Mouse (Mus musculus) G1E-ER4 (cell line): ENCODE measurements around the gene Elobl. TPM values are rescaled to one million over a fixed set of nuclear protein-coding genes. Genes with fewer than 3 reads are reported as not detected.

ENCODE experiments used
- GATA1 ChIP-seq: IDR thresholded peaks from one replicate; pipeline ENCODE4 v1.8.0; 2012; ENCODE audit warnings: low read length, inconsistent platforms
- polyA plus RNA-seq: library from polyadenylated mRNA; stranded (reverse); fragments of >175 nt; gene quantifications from 2 replicates; pipeline ENCODE4 v1.2.3, GENCODE M21; 2012

Elobl gene
- polyA plus RNA-seq, 1 experiment, result not detected

GRCm38 (mm10) chr11:88951576-88951975 is 15.2 kb downstream of the Elobl start:
- TF ChIP-seq GATA1, result no peak

DNA sequence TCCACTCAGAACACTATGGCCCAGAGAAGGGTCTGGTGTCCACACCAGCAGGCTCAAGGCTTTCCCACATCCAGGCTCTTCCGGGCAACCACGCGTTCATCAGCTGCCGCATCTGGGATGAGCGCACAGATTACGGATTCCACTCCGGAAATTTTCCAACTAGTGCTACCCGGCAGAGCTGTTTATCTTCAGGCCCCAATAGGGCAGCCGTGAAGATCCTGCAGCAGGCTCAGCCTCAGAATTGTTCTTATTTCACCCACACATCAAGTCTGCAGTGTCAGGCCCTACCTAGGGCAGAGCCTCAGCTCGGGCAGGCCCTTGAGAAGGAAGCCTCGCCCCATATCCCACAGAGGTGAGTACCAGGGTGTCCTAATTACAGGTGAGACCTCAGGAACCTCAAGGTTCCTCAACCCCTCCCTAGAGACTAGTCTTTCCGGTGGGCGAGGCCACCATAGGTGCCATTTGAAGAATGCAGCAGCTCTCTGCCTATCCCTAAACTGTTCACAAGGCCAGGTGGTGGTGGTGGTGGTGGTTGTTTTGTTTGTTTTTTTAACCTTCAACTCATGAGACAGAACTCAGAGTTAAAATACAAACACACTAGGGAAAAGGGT is 16.0 kb downstream of the Elobl start:
- TF ChIP-seq GATA1, result no peak

DNA sequence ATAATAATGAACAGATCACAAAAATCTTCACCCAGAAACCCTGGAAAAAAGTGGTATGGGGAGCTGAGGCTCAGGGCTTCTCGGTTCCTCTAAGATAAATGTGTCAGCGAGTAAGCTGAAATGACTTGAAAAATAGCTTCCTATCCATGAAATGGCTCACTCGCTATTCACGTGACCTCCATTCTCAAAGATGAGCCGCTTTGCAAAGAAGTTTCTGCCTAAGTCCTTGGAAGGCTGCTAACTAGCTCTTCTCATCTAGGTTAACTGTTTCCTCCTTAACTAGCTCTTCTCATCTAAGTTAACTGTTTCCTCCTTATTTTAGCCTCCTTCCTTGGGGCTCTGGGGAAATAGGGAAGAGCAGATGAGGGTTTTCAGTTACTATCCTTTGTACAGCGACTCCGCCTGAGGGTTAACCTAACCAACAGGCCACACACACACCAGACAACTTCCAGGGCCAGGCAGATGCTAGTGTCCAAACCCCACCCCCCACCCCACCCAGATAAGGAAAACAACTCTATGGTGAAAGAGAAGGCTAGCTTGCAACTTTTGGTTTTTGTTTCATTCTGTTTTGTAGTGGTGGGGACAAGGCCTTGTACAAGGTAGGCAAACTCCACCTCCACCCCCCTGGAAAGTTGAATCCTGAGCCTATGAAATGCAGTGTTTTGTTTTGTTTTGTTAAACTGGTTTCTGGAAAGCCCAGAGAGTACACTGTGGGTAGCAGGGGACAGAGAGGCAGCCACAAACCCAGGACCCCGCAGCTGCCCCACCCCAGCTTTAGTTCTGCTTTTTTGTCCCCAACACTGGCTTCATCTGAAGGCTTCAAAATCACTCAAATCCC is 16.7 kb downstream of the Elobl start:
- no peak for TF ChIP-seq GATA1

GRCm38 (mm10) chr11:88948896-88949295 is 17.8 kb downstream of the Elobl start:
- TF ChIP-seq GATA1, result no peak

GRCm38 (mm10) chr11:88945971-88946585 is 20.7 kb downstream of the Elobl start:
- no peak for TF ChIP-seq GATA1

DNA sequence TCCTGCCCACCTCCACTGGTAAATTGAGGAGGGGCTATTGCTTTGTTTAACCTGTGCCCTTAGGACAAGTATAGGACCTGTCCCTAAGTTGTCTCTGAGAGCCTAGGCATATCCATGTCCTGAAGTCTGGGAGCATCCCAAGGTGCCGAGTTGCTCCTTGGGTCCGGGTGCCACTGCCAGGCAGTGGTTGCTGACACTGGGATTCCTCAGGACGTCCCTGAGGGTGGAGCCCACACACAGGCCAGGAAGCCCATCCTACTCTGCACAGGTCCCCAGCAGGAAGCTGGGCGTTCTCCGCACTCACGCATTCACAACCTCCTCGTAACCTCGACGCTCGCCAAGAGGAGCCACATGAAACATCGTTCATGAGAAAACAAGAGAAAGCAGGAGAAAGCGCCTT is 25.2 kb downstream of the Elobl start:
- no peak for TF ChIP-seq GATA1

DNA sequence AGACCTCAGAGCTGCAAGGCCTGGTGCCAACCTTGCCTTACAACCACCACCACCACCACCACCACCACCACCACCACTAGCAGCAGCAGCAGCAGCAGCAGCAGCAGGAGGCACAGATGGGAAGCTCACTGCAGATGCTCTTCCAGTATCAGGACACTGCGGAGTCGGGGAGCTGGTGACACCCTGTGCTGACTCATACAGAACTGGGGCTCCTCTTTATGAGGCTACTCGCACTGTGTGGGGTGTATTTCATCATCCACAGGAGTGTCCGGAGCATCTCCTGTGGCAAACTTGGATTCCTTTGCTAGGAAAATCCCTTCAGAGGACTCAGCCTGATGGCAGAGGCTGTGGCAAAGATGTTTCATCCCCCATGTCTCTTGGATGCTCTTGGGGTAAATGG is 27.1 kb downstream of the Elobl start:
- no peak for TF ChIP-seq GATA1

DNA sequence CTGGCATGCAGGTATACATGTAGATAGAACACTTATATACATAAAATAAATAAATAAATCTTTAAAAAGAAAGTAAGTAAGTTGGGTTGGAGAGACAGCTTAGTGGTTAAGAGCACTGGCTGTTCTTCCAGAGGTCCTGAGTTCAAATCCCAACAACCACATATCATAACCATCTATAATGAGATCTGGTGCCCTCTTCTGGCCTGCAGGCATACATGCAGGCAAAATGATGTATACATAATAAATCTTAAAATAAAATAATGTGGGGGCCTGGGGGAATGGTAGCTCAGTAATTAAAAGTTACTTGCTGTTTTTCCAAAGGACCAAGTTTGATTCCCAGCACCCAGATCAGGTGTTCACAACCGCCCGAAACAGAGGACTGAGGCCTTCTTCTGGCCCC is 28.0 kb downstream of the Elobl start:
- TF ChIP-seq GATA1, result no peak

GRCm38 (mm10) chr11:88937886-88938285 is 28.8 kb downstream of the Elobl start:
- TF ChIP-seq GATA1, result no peak

DNA sequence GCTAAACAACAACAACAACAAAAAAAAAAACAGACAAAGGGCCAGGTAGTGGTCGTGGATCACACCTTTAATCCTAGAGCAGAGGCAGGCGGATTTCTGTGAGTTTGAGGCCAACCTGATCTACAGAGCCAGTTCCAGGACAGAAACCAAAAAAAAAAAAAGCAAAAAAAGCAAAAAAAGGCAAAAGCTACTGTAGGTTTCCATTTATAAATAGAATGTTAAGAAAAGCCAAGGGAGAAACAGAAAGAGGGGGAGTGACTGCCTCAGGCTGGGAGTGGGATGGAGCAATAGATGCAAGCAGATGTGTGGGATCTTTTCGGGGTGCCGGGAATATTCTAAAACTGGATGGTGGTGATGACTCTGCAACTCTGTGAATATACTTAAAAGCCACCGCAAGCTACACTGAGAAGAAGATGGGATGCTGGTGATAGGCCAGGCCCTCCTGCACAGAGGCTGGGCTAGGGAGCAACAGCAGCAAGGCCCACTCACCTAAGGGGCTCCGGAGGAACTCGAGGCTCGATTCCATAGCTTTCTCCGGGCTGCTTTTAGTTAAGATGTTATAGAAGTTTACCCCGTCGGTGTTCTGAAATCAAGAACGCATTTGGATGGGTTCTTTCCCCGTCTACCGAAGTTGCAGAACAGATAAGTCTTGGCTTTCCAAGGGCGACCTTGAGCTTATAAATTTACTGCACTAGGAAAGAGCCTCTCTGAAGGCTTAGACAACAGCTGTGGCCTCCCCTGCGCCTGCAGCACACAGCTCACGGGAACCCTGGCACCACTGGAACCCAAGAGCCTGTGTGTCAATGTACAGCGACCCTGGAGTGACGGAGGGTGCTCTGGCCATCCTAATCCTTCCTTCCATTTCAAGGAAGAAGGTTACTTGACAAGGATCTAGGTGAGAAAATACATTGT is 32.4 kb downstream of the Elobl start:
- TF ChIP-seq GATA1, result no peak

DNA sequence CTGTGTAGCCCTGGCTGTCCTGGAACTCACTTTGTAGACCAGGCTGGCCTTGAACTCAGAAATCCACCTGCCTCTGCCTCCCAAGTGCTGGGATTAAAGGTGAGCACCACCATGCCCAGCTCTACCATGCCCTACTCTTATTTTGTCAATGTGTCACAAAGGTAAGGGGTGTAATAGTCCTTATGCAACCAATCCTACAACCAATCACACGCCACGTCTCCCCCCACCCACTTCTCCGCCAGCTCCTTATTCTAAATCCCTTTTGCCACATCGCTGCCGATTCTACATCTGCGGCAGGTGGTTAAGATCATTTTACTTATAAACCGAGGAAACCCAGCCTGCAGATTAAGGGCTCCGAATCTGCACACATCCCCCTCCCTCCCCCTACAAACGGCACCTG is 33.7 kb downstream of the Elobl start:
- TF ChIP-seq GATA1, result no peak

- TF ChIP-seq GATA1, result no peak
These were observed 34.8 kb downstream of the Elobl start for GRCm38 (mm10) chr11:88931692-88932530.

GRCm38 (mm10) chr11:88926566-88926965 is 40.2 kb downstream of the Elobl start:
- no peak for TF ChIP-seq GATA1

Other genes with a start within 250 kb of the Elobl start
- gene Msi2, start 248.4 kb downstream of the Elobl start, polyA plus RNA-seq, result 18.3 and 18.5 TPM in 2 replicates
- 16.2 and 17.7 TPM in 2 replicates for gene Akap1, start 102.3 kb downstream of the Elobl start, polyA plus RNA-seq
- gene Scpep1, start 11.5 kb downstream of the Elobl start, polyA plus RNA-seq, result 0.62 and 1.1 TPM in 2 replicates
- 11.5 and 14.3 TPM in 2 replicates for gene Coil, start 3.3 kb upstream of the Elobl start, polyA plus RNA-seq
- gene Trim25, start 32.4 kb upstream of the Elobl start, polyA plus RNA-seq, result 72.9 and 75.1 TPM in 2 replicates
- gene Dgke, start 99.9 kb upstream of the Elobl start, polyA plus RNA-seq, result 1.7 and 2.1 TPM in 2 replicates
- gene Gm525, start 106.9 kb upstream of the Elobl start, polyA plus RNA-seq, result not detected in 2 replicates